Mouse (Mus musculus) cerebellum, postnatal 14 days (tissue): ENCODE results near the gene Gm10376.
"Not testable (repeated sequence)": the region's sequence is repeated elsewhere in the genome, so short reads cannot be mapped to it uniquely, and the experiment has no call there.

Experiments used
- DNase-seq, 2 experiments: peaks; one replicate each; pipeline ENCODE4 v3.0.0; 2021; ENCODE audit warnings: mixed read lengths in 2 of 2

Gene Gm10376

GRCm38 (mm10) chr14:43015528-43015927 lies at the start of gene Gm10376:
Gm10376 (minus strand) TSS chr14:43015628.
- not testable (repeated sequence) for DNase-seq

DNA sequence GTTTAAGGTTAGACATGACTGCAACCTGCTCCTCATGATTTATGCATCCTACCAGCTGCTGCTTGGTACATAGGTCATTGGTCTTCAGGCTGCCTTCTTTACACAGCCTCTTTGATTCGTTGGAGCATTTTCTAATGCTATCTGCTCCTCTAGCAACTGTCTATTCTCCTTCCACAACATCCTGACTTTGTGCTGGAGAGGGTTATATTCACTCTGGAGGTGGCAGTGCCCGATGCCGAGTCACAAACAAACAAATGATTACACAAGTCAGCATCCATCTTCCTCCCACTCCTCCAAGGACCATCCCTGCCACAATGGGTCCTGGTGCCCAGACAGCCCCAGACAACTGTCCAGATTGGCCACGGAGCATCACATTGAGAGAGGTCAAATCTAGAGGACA lies 44.8 kb upstream of the Gm10376 start:
- DNase-seq: not testable (repeated sequence)

DNA sequence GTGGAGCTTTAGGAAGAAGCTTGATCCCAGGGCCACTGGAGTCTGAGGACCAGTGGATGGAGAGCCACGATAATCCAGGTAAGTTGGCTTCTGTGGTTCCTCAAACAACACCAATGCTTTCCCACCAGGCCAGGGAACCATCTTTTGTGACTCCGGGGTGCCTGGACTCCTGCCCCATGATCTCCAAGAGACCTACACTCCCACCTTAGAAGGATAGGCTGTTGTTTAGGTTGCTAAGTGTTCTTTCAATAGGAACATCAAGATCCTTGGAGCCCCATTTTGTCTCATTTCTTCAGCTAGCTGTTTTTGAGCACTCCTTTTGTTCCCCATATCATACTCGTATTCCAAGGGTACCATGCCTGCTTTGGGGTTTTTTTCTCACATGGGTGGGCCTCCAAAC lies 42.6 kb upstream of the Gm10376 start:
- DNase-seq: not testable (repeated sequence)

DNA sequence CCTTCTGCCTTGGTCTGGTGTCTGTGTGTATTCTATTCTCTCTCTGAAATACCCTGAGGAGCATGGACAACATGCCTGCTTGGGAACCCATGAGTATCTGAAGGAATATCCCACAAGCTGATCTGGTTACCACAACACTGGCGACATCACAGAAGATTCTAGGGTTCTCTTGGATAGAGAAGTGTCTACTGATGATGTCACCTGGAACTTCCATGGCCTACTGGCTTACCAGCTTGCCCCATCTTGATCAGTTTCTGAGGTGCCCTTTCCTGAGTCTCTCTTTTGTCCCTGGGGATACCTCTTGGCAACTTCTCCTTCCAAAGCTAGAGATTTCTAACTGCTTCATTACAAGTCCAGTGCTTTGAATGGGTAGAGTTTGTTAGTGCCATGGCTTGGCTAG lies 21.9 kb downstream of the Gm10376 start, which contains the start of gene Gm8082:
Gene Gm8082, minus strand, starts transcription at position 101 of the 400 bp plus-strand sequence.
- DNase-seq: not testable (repeated sequence)
